Mouse (Mus musculus) forebrain, embryonic 15.5 days (tissue): ENCODE data around the gene Gm17067. TPM values are rescaled to one million over a fixed set of nuclear protein-coding genes. Genes with fewer than 3 reads are reported as not detected.
"Not testable (repeated sequence)": the region's sequence is repeated elsewhere in the genome, so short reads cannot be mapped to it uniquely, and the experiment has no call there.

ENCODE experiments used
- ATAC-seq: fragments of 200-750 bp; cut with Nextera tagmentation; replicated peaks from 2 replicates; pipeline ENCODE4 v1.8.0; 2017; ENCODE audit warnings: mild to moderate bottlenecking, moderate TSS enrichment, moderate library complexity
- H3K27ac ChIP-seq: fragments of 300-500 bp; sonication (generic); replicated peaks from 2 replicates; pipeline ENCODE4 v1.5.1; 2015; ENCODE audit warnings: mild to moderate bottlenecking, inconsistent platforms
- H3K27me3 ChIP-seq: fragments of 300-500 bp; sonication (generic); 2 replicates; pipeline ENCODE4 v1.6.1; 2015; ENCODE audit warnings: inconsistent platforms
- H3K36me3 ChIP-seq: fragments of 300-500 bp; sonication (generic); 2 replicates; pipeline ENCODE4 v1.6.1; 2015; ENCODE audit warnings: mild to moderate bottlenecking, inconsistent platforms
- H3K4me1 ChIP-seq: fragments of 300-500 bp; sonication (generic); 2 replicates; pipeline ENCODE4 v1.6.1; 2015; ENCODE audit warnings: inconsistent platforms
- H3K4me2 ChIP-seq: fragments of 300-500 bp; sonication (generic); replicated peaks from 2 replicates; pipeline ENCODE4 v1.6.1; 2015; ENCODE audit warnings: mild to moderate bottlenecking, inconsistent platforms
- H3K4me3 ChIP-seq: fragments of 300-500 bp; sonication (generic); 2 replicates; pipeline ENCODE4 v1.5.1; 2015; ENCODE audit warnings: mild to moderate bottlenecking, inconsistent platforms
- H3K9ac ChIP-seq: fragments of 300-500 bp; sonication (generic); replicated peaks from 2 replicates; pipeline ENCODE4 v1.6.1; 2015; ENCODE audit warnings: mild to moderate bottlenecking, inconsistent platforms
- H3K9me3 ChIP-seq: fragments of 300-500 bp; sonication (generic); 2 replicates; pipeline ENCODE4 v1.6.1; 2016; ENCODE audit warnings: inconsistent platforms
- WGBS: fragments of 180-500 bp; shearing (Covaris S2); methylation state at CpG from one replicate; pipeline ENCODE4 v1.1.7; 2015; ENCODE audit warnings: mixed read lengths; 5-methylcytosine and 5-hydroxymethylcytosine counted together
- polyA plus RNA-seq: library from polyadenylated mRNA; unstranded; fragments of >200 nt; fragmentation: Nextera tagmentation; extraction: Ambion mirVana; gene quantifications from 2 replicates; pipeline ENCODE4 v1.2.1, GENCODE M21; 2015

Gm17067 gene
- polyA plus RNA-seq: not detected in 2 replicates

DNA sequence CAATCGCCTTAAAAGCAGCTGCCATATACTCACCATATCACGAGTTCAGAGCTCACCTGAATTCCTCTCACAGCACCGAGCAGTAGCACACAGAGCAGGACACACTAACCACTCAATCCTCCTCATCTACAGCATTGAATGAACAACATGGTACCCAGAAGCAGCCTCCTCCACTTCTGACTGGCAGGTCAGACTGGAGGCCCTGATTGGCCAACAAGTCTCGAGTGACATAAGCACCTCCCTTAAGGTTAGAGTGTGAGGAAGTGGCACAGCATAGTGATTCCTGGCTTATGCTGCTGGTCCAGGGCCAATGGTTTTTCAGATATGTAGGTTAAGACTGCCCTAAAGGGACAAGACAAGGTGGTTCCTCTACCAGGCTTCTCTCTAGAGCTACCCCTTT lies at the start of gene Gm17067:
Gm17067 (minus strand) TSS at position 101 of the 400 bp plus-strand sequence.
- not testable (repeated sequence) for H3K27me3 ChIP-seq, H3K4me3 ChIP-seq, H3K27ac ChIP-seq, H3K36me3 ChIP-seq, ATAC-seq, H3K4me1 ChIP-seq, H3K9ac ChIP-seq, H3K9me3 ChIP-seq, H3K4me2 ChIP-seq
- 90% methylated on average over 4 of the region's 4 CpGs for WGBS

DNA sequence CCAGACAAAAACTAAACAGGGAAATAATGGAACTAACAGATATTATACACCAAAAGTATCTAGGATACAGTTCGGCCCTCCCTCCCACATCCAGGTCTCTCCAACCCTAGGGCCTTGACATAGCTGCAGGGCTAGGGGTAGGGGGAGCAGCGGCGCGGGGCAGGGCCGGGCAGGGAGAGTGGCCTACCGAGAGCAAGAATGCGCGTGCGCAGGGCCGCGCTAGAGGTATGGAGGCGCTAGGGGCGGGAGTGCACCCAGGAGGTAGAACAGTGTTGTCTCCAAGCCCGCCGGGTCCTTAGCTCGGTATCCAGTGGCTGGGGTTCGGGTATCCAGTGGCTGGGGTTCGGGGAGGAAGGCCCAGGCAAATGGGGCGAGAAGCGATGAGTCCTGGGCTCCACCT lies 23.0 kb upstream of the Gm17067 start:
- Histone ChIP-seq H3K4me1 (no peaks in the 10 kb centered on the region), H3K27me3 (no peaks in the 10 kb centered on the region), H3K27ac (no peak overlapping the region), H3K4me2 (no peak overlapping the region), H3K36me3 (no peaks in the 10 kb centered on the region), H3K9me3 (peaks cover 3% of the 10 kb centered on the region; the same call in 1 of the 2 replicates), H3K4me3 (no peak overlapping the region), H3K9ac (no peak overlapping the region)
- ATAC-seq: no peak
- WGBS: 46% methylated on average over 20 of the region's 20 CpGs

DNA sequence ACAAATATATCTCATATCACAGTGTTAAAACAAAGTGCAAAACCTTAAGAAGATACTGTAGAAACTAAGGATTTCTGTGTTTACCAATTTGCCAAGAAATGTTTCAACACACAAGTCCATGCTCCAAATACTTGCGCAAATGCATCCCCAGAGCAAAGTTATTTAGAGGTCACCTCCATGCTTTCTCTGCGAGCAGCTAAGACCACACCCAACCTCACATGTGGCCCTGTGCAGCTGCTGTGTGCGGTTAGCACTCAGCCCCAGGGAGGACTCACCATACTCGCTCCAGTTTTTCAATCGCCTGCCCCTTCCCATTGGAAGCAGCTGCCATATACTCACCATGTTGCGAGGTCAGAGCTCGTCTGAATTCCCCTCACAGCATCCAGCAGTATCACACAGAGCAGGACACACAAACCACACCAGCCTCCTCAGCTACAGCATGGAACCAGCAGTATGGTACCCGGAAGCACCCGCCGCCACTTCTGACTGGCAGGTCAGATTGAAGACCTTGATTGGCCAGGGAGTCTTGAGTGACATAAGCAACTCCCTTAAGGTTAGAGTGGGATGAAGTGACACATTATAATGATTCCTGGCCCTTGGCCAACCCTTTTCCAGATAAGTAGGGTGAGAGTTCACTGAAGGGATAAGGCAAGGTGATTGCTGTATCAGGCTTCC lies 11.9 kb upstream of the Gm17067 start:
- Histone ChIP-seq H3K27ac (no peak overlapping the region), H3K4me1 (no peaks in the 10 kb centered on the region), H3K27me3 (no peaks in the 10 kb centered on the region), H3K4me2 (no peak overlapping the region), H3K9ac (no peak overlapping the region), H3K36me3 (no peaks in the 10 kb centered on the region), H3K9me3 (0 out of 2 replicates have a peak, but pooled peaks cover 16% of the 10 kb centered on the region), H3K4me3 (no peak overlapping the region)
- ATAC-seq: no peak
- WGBS: 85% methylated on average over 10 of the region's 10 CpGs

DNA sequence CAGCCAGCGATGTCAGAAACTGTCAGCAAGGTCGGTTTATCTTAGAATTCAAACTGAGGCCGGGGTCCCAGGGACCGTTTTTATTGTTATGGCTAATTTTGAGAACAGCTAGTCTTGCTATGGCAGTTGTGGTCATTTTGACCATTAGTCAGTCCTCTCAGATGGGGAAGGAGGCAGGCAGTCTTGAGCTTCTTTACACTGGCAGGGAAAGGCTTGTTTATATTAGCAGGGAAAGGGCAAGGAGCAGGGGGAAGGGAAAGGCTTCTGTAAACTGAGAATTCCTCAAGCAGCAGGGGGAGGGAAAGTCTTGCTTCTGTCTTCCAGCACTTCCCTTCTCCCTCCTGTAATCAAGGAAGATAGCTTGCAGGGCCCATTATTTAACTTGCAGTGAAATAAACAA lies 33.6 kb downstream of the Gm17067 start:
- H3K9me3 ChIP-seq, H3K36me3 ChIP-seq, H3K27me3 ChIP-seq, ATAC-seq, H3K4me1 ChIP-seq, H3K27ac ChIP-seq: not testable (repeated sequence)
- peak overlapping the region; percentile 46 for H3K4me3 ChIP-seq
- H3K4me2 ChIP-seq: peak overlapping the region; percentile 56
- peak overlapping the region; percentile 55 for H3K9ac ChIP-seq
- WGBS: 4% methylated on average over 4 of the region's 4 CpGs

- ATAC-seq: peak; percentile 99
- H3K36me3 ChIP-seq, H3K4me1 ChIP-seq, H3K9me3 ChIP-seq, H3K27me3 ChIP-seq: not testable (repeated sequence)
- Histone ChIP-seq H3K27ac (0 out of 2 replicates have a peak within 1 kb of the TSS, but pooled peaks have one; percentile 39), H3K4me2 (peak within 1 kb of the TSS; percentile 56), H3K9ac (peak within 1 kb of the TSS; percentile 55), H3K4me3 (peak within 1 kb of the TSS; percentile 46)
- WGBS: under 1% methylated on average over 23 of the region's 23 CpGs
These were observed 34.3 kb downstream of the Gm17067 start, which contains the start of gene Zfp975 for GRCm38 (mm10) chr7:42692362-42693158. Gene Zfp975 (minus strand): TSS chr7:42692742.

DNA sequence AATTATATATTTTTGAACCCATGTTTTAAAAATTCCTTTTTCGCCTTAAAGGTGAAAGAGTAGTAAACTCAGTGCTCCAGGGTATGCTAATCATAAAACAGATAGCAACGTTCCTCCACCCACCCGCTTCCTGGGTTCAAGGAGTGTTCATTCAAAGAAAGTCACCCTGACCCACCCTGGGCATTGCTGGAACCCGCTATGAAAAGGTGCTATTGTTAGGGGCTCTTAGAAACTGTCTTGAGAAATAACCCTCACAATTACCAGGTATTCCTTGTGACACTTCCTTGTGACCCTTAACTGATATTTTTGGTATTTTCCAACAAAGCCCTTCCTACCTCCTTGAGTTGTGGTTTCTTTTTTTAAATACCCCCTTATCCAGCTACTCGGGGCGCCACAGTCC lies 46.7 kb downstream of the Gm17067 start:
- H3K4me1 ChIP-seq, ATAC-seq: not testable (repeated sequence)
- WGBS: 91% methylated on average over 6 of the region's 6 CpGs

DNA sequence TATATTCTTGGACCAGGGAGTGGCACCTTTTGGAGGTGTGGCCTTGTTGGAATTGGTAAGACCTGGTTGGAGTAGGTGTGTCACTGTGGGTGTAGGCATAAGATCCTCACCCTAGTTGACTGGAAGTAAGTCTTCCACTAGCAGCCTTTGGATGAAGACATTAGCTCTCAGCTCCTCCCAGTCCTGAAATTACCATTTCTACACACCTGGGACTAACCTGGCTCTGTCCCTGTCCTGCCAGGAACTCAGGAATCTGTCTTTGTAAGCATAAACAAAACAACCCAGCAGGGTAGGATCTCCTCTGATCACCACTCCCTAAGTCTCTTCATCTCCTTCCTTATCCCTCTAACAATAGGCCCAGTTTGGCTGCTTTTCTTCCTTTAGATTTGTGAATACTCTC lies 47.2 kb downstream of the Gm17067 start:
- H3K27ac ChIP-seq, ATAC-seq, H3K27me3 ChIP-seq, H3K4me1 ChIP-seq, H3K9ac ChIP-seq, H3K4me2 ChIP-seq, H3K36me3 ChIP-seq, H3K4me3 ChIP-seq: not testable (repeated sequence)
- H3K9me3 ChIP-seq: peaks cover 32% of the 10 kb centered on the region

More for the DNA sequence above, 46.7 kb downstream of the Gm17067 start:
- not testable (repeated sequence) for H3K27ac ChIP-seq, H3K4me2 ChIP-seq, H3K4me3 ChIP-seq, H3K36me3 ChIP-seq, H3K27me3 ChIP-seq, H3K9ac ChIP-seq
- peaks cover 31% of the 10 kb centered on the region for H3K9me3 ChIP-seq

GRCm38 (mm10) chr7:42660140-42660539 lies 66.7 kb downstream of the Gm17067 start:
- H3K27me3 ChIP-seq, H3K27ac ChIP-seq, H3K9ac ChIP-seq, H3K4me1 ChIP-seq, H3K4me3 ChIP-seq, ATAC-seq, H3K4me2 ChIP-seq: not testable (repeated sequence)
- Histone ChIP-seq H3K9me3 (0 out of 2 replicates have a peak, but pooled peaks cover 13% of the 10 kb centered on the region), H3K36me3 (peaks cover 20% of the 10 kb centered on the region; the same call in 1 of the 2 replicates)
- 78% methylated on average over 5 of the region's 5 CpGs for WGBS

Other genes with a start within 250 kb of the Gm17067 start
- 16.5 and 17.7 TPM in 2 replicates for gene Zfp141, start 221.3 kb downstream of the Gm17067 start, polyA plus RNA-seq
- gene Gm21028, start 148.4 kb downstream of the Gm17067 start, polyA plus RNA-seq: 6.4 TPM in 1 of 2 replicates, not detected in the other
- gene Zfp977, start 134.5 kb downstream of the Gm17067 start, polyA plus RNA-seq: 1.4 and 1.9 TPM in 2 replicates
- gene Zfp976, start 84.4 kb downstream of the Gm17067 start, polyA plus RNA-seq: 2.5 and 3.2 TPM in 2 replicates
- 5.3 and 5.4 TPM in 2 replicates for gene Zfp975, start 34.3 kb downstream of the Gm17067 start, polyA plus RNA-seq
- not detected in 2 replicates for gene Vmn2r62, start 66.5 kb upstream of the Gm17067 start, polyA plus RNA-seq
- not detected in 2 replicates for gene Gm2381, start 140.2 kb upstream of the Gm17067 start, polyA plus RNA-seq
- gene Vmn2r63, start 206.8 kb upstream of the Gm17067 start, polyA plus RNA-seq: not detected in 2 replicates